Mouse (Mus musculus) T-helper 2 cell (primary cell): ENCODE results near the gene Shank2.

Experiments used
- in situ Hi-C: fragments of 300-600 bp; cut with MboI, MseI; formaldehyde crosslinking; loops from one replicate; pipeline ENCODE4 v1.15.1; 2025; ENCODE audit warnings: high pct_unique_total_duplicates

Shank2 gene

GRCm38 (mm10) chr7:144160646-144161249 is 159.0 kb downstream of the Shank2 start:
- in situ Hi-C loops = no loop called here

GRCm38 (mm10) chr7:144170272-144170671 is 168.5 kb downstream of the Shank2 start:
- in situ Hi-C loops = no loop called here

GRCm38 (mm10) chr7:144170686-144171085 is 169.0 kb downstream of the Shank2 start:
- in situ Hi-C loops = no loop called here

- in situ Hi-C loops = no loop called here
Observed at GRCm38 (mm10) chr7:144173869-144174268, 172.1 kb downstream of the Shank2 start.

- in situ Hi-C loops = no loop called here
Observed at GRCm38 (mm10) chr7:144174329-144174728, 172.6 kb downstream of the Shank2 start.

GRCm38 (mm10) chr7:144175025-144175424 is 173.3 kb downstream of the Shank2 start:
- in situ Hi-C loops = no loop called here

- in situ Hi-C loops = no loop called here
Observed at GRCm38 (mm10) chr7:144175481-144176233, 173.9 kb downstream of the Shank2 start.

- in situ Hi-C loops = no loop called here
Observed at GRCm38 (mm10) chr7:144176234-144176730, 174.6 kb downstream of the Shank2 start.

- in situ Hi-C loops = no loop called here
Observed at GRCm38 (mm10) chr7:144179436-144179835, 177.7 kb downstream of the Shank2 start.

GRCm38 (mm10) chr7:144180885-144181284 is 179.2 kb downstream of the Shank2 start:
- in situ Hi-C loops = no loop called here

GRCm38 (mm10) chr7:144187869-144188430 is 186.2 kb downstream of the Shank2 start:
- in situ Hi-C loops = no loop called here

- in situ Hi-C loops = no loop called here
Observed at GRCm38 (mm10) chr7:144189446-144189845, 187.7 kb downstream of the Shank2 start.

GRCm38 (mm10) chr7:144198491-144198890 is 196.8 kb downstream of the Shank2 start:
- in situ Hi-C loops = no loop called here

- in situ Hi-C loops = no loop called here
Observed at GRCm38 (mm10) chr7:144202017-144202682, 200.4 kb downstream of the Shank2 start.

GRCm38 (mm10) chr7:144204290-144204689 is 202.6 kb downstream of the Shank2 start:
- in situ Hi-C loops = no loop called here

- in situ Hi-C loops = no loop called here
Observed at GRCm38 (mm10) chr7:144205161-144205560, 203.4 kb downstream of the Shank2 start.

GRCm38 (mm10) chr7:144205837-144206236 is 204.1 kb downstream of the Shank2 start:
- in situ Hi-C loops = no loop called here

GRCm38 (mm10) chr7:144206254-144206653 is 204.5 kb downstream of the Shank2 start:
- in situ Hi-C loops = no loop called here

GRCm38 (mm10) chr7:144207100-144207499 is 205.4 kb downstream of the Shank2 start:
- in situ Hi-C loops = no loop called here

GRCm38 (mm10) chr7:144207849-144208248 is 206.1 kb downstream of the Shank2 start:
- in situ Hi-C loops = no loop called here

- in situ Hi-C loops = no loop called here
Observed at GRCm38 (mm10) chr7:144208628-144209027, 206.9 kb downstream of the Shank2 start.

- in situ Hi-C loops = no loop called here
Observed at GRCm38 (mm10) chr7:144210526-144210925, 208.8 kb downstream of the Shank2 start.
